Mouse (Mus musculus) adrenal gland, postnatal 36 days (tissue): Measurements from ENCODE around the gene Tle6. TPM values are rescaled to one million over a fixed set of nuclear protein-coding genes. Genes with fewer than 3 reads are reported as not detected.

Source experiments
- DNase-seq, 2 experiments: peaks; one replicate each; pipeline ENCODE4 v3.0.0; 2021; ENCODE audit warnings: mixed read lengths in 1 of 2
- total RNA-seq, 2 experiments: library from RNA; stranded (reverse); gene quantifications; 2 replicates each; pipeline ENCODE4 v1.2.3; 2021

Gene Tle6
- total RNA-seq, 2 experiments from 2014 or later = 19.2 to 38.3 TPM

- DNase-seq = no peak
Observed at GRCm38 (mm10) chr10:81591846-81592245, 9.0 kb downstream of the Tle6 start.

- DNase-seq = no peak
Observed at GRCm38 (mm10) chr10:81588739-81589138, 12.1 kb downstream of the Tle6 start.

- peak; percentile 49 to 53 for DNase-seq
Observed at GRCm38 (mm10) chr10:81583347-81583746, 17.5 kb downstream of the Tle6 start.

- no peak for DNase-seq
Observed at GRCm38 (mm10) chr10:81580441-81581070, 20.3 kb downstream of the Tle6 start.

- DNase-seq = no peak
Observed at GRCm38 (mm10) chr10:81579967-81580366, 20.9 kb downstream of the Tle6 start.

- DNase-seq = peak; percentile 49 to 75
Observed at GRCm38 (mm10) chr10:81575695-81576094, 25.2 kb downstream of the Tle6 start.

GRCm38 (mm10) chr10:81575208-81575631 lies 25.7 kb downstream of the Tle6 start:
- DNase-seq = peak; percentile 73 to 85

GRCm38 (mm10) chr10:81574081-81575056 lies 26.5 kb downstream of the Tle6 start, which contains the start of gene Tle2:
Gene Tle2 (plus strand): TSS chr10:81574561.
- DNase-seq = peak in 1 of 2 experiments; percentile 44

GRCm38 (mm10) chr10:81572975-81573374 lies 27.9 kb downstream of the Tle6 start:
- no peak for DNase-seq

- DNase-seq = peak; percentile 64 to 74
Observed at GRCm38 (mm10) chr10:81572133-81572671, 28.7 kb downstream of the Tle6 start.

GRCm38 (mm10) chr10:81571501-81571876 lies 29.4 kb downstream of the Tle6 start:
- peak; percentile 97 to 98 for DNase-seq

GRCm38 (mm10) chr10:81570831-81571500 lies 29.9 kb downstream of the Tle6 start:
- DNase-seq = peak; percentile 95 to 97

GRCm38 (mm10) chr10:81570238-81570800 lies 30.6 kb downstream of the Tle6 start:
- no peak for DNase-seq

- DNase-seq = no peak
Observed at GRCm38 (mm10) chr10:81569507-81570237, 31.2 kb downstream of the Tle6 start.

- peak; percentile 86 to 91 for DNase-seq
Observed at GRCm38 (mm10) chr10:81568381-81569191, 32.3 kb downstream of the Tle6 start.

- no peak for DNase-seq
Observed at GRCm38 (mm10) chr10:81565257-81566228, 35.3 kb downstream of the Tle6 start.

GRCm38 (mm10) chr10:81564734-81565133 lies 36.1 kb downstream of the Tle6 start:
- DNase-seq = peak; percentile 49 to 65

GRCm38 (mm10) chr10:81564216-81564615 lies 36.7 kb downstream of the Tle6 start:
- peak; percentile 80 to 81 for DNase-seq

GRCm38 (mm10) chr10:81563481-81563880 lies 37.4 kb downstream of the Tle6 start:
- DNase-seq = peak; percentile 81 to 83
